Mouse (Mus musculus): ENCODE results near the gene Oaz2.
"Not testable (repeated sequence)": the region's sequence is repeated elsewhere in the genome, so short reads cannot be mapped to it uniquely, and the experiment has no call there.

Gene Oaz2

GRCm38 (mm10) chr9:65667701-65668100 lies at the start of gene Oaz2:
Gene Oaz2, plus strand, starts transcription at chr9:65668001.
- DNase-seq = no peak

GRCm38 (mm10) chr9:65619311-65619710 lies 48.5 kb upstream of the Oaz2 start:
- DNase-seq = no peak

- no peak for DNase-seq
These were observed 46.6 kb upstream of the Oaz2 start for GRCm38 (mm10) chr9:65621196-65621595.

GRCm38 (mm10) chr9:65621666-65622065 lies 46.1 kb upstream of the Oaz2 start:
- peak; percentile 73 for DNase-seq

- DNase-seq = no peak
These were observed 45.0 kb upstream of the Oaz2 start for GRCm38 (mm10) chr9:65622826-65623225.

GRCm38 (mm10) chr9:65624266-65624665 lies 43.5 kb upstream of the Oaz2 start:
- no peak for DNase-seq

GRCm38 (mm10) chr9:65629025-65629766 lies 38.6 kb upstream of the Oaz2 start, which contains the start of gene Rbpms2:
Gene Rbpms2, plus strand, starts transcription at chr9:65629648.
- peak; percentile 77 for DNase-seq

- DNase-seq = peak; percentile 87
These were observed 37.8 kb upstream of the Oaz2 start for GRCm38 (mm10) chr9:65629767-65630630.

- DNase-seq = peak; percentile 82
These were observed 37.0 kb upstream of the Oaz2 start for GRCm38 (mm10) chr9:65630631-65631353.

- no peak for DNase-seq
These were observed 36.3 kb upstream of the Oaz2 start for GRCm38 (mm10) chr9:65631354-65632021.

GRCm38 (mm10) chr9:65635766-65636165 lies 32.0 kb upstream of the Oaz2 start:
- no peak for DNase-seq

GRCm38 (mm10) chr9:65636926-65637325 lies 30.9 kb upstream of the Oaz2 start:
- no peak for DNase-seq

GRCm38 (mm10) chr9:65639065-65639464 lies 28.7 kb upstream of the Oaz2 start:
- no peak for DNase-seq

- DNase-seq = peak; percentile 46
These were observed 26.9 kb upstream of the Oaz2 start for GRCm38 (mm10) chr9:65640838-65641410.

- DNase-seq = no peak
These were observed 26.3 kb upstream of the Oaz2 start for GRCm38 (mm10) chr9:65641446-65642052.

- no peak for DNase-seq
These were observed 25.3 kb upstream of the Oaz2 start for GRCm38 (mm10) chr9:65642546-65642945.

GRCm38 (mm10) chr9:65644960-65645359 lies 22.8 kb upstream of the Oaz2 start:
- no peak for DNase-seq

GRCm38 (mm10) chr9:65645984-65646383 lies 21.8 kb upstream of the Oaz2 start:
- peak; percentile 23 for DNase-seq

- no peak for DNase-seq
These were observed 21.0 kb upstream of the Oaz2 start for GRCm38 (mm10) chr9:65646782-65647181.

- no peak for DNase-seq
These were observed 19.1 kb upstream of the Oaz2 start for GRCm38 (mm10) chr9:65648730-65649129.

- peak; percentile 27 for DNase-seq
These were observed 17.8 kb upstream of the Oaz2 start for GRCm38 (mm10) chr9:65649997-65650396.

GRCm38 (mm10) chr9:65651957-65652356 lies 15.8 kb upstream of the Oaz2 start:
- not testable (repeated sequence) for DNase-seq
